Mouse (Mus musculus): ENCODE data around the gene Tsacc.

- TF ChIP-seq GATA1 (IDR thresholded peaks at IDR 0.05; ENCODE audit: borderline replicate concordance, low read length) = no peak
- no peak for TF ChIP-seq FLI1 (IDR thresholded peaks at IDR 0.05; ENCODE audit: low read length)
Observed at GRCm38 (mm10) chr3:88334902-88335435, 38.2 kb upstream of the Tsacc start.

All from megakaryocyte, embryonic 14.5 days (primary cell).